Comparison of ENCODE assay signal across 9 mouse cellular contexts in the genomic region with DNA sequence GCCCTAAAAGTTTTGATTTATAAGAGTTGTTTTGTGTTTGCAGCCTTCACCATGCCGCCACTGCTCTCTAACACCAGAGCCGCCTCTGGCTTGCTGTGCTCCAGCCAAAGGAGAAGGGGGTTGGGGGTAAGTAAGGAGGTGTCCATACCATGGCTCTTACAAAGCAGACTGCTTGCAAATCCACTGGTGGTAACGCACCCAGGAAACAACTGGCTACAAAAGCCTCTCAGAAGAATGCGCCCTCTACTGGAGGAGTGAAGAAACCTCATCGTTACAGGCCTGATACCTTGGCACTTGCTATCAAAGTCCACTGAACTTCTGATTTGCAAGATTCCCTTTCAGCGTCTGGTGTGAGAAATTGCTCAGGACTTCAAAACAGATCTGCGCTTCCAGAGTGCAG. TPM values are rescaled to one million over a fixed set of nuclear protein-coding genes. Genes with fewer than 3 reads are reported as not detected.
DNase-seq lines count a peak whose midpoint lies in the region; ATAC-seq lines count a peak whose summit lies in the region.
"Had no signal": no experiment of that assay in that cellular context is flagged by ENCODE, and none has a peak within 500 bp of the region (broad histone marks: within the 10 kb centered on the region; RNA-seq: fewer than 3 reads in every experiment).

No protein-coding gene starts in this region.

- no peaks in the 10 kb centered on the region for H3K9me3 ChIP-seq in limb, embryonic 11.5 days (ENCODE audit: control insufficient read depth, low read length)
- no peaks in the 10 kb centered on the region for H3K9me3 ChIP-seq in limb, embryonic 10.5 days (replicated peaks)
- no peaks in the 10 kb centered on the region for H3K9me3 ChIP-seq in embryonic facial prominence, embryonic 10.5 days
- H3K9me3 ChIP-seq: neural tube, embryonic 13.5 days had no signal

- no peak overlapping the region for H3K4me2 ChIP-seq in limb, embryonic 11.5 days (ENCODE audit: low read depth, severe bottlenecking)
- H3K4me2 ChIP-seq: neural tube, embryonic 13.5 days had no signal

- no peak overlapping the region for H3K4me3 ChIP-seq in limb, embryonic 11.5 days (ENCODE audit: low read depth, low read length)
- no peak overlapping the region for H3K4me3 ChIP-seq in limb, embryonic 10.5 days
- no peak overlapping the region for H3K4me3 ChIP-seq in embryonic facial prominence, embryonic 10.5 days
- H3K4me3 ChIP-seq: neural tube, embryonic 13.5 days had no signal

- no peak overlapping the region for H3K9ac ChIP-seq in limb, embryonic 11.5 days (ENCODE audit: low read length)
- H3K9ac ChIP-seq: neural tube, embryonic 13.5 days had no signal

- H3K27me3 ChIP-seq in limb, embryonic 11.5 days (ENCODE audit: control insufficient read depth, insufficient read depth, low read length) = no peaks in the 10 kb centered on the region
- no peaks in the 10 kb centered on the region for H3K27me3 ChIP-seq in limb, embryonic 10.5 days (ENCODE audit: low read depth, poor library complexity, severe bottlenecking)
- no peaks in the 10 kb centered on the region for H3K27me3 ChIP-seq in embryonic facial prominence, embryonic 10.5 days (replicated peaks; ENCODE audit: low read depth, poor library complexity, severe bottlenecking)

- no peak for ATAC-seq in limb, embryonic 11.5 days (ENCODE audit: insufficient number of reproducible peaks, low FRiP score, low TSS enrichment, low read depth)
- ATAC-seq in cerebellum, adult (ENCODE audit: insufficient number of reproducible peaks, low FRiP score, low TSS enrichment) = no peak
- ATAC-seq in frontal cortex, adult (ENCODE audit: low TSS enrichment) = no peak

- 18% methylated on average over 7 of the region's 7 CpGs for WGBS in limb, embryonic 11.5 days
- 16% methylated on average over 7 of the region's 7 CpGs for WGBS in limb, embryonic 10.5 days
- 15% methylated on average over 7 of the region's 7 CpGs for WGBS in embryonic facial prominence, embryonic 10.5 days

- H3K4me1 ChIP-seq in limb, embryonic 11.5 days (ENCODE audit: control insufficient read depth, insufficient read depth, low read length) = no peaks in the 10 kb centered on the region
- peaks cover 6% of the 10 kb centered on the region; the same call in 1 of the 2 replicates for H3K4me1 ChIP-seq in limb, embryonic 10.5 days
- peaks cover 6% of the 10 kb centered on the region for H3K4me1 ChIP-seq in embryonic facial prominence, embryonic 10.5 days

- H3K27ac ChIP-seq in limb, embryonic 11.5 days (replicated peaks; ENCODE audit: low read depth, low read length) = no peak overlapping the region
- no peak overlapping the region for H3K27ac ChIP-seq in limb, embryonic 10.5 days
- H3K27ac ChIP-seq in embryonic facial prominence, embryonic 10.5 days (replicated peaks) = no peak overlapping the region
- H3K27ac ChIP-seq: neural tube, embryonic 13.5 days had no signal

- H3K36me3 ChIP-seq in limb, embryonic 11.5 days (ENCODE audit: control insufficient read depth, insufficient read depth, low read length) = no peaks in the 10 kb centered on the region
- H3K36me3 ChIP-seq in limb, embryonic 10.5 days = no peaks in the 10 kb centered on the region
- H3K36me3 ChIP-seq in embryonic facial prominence, embryonic 10.5 days (replicated peaks) = no peaks in the 10 kb centered on the region
- H3K36me3 ChIP-seq: neural tube, embryonic 13.5 days had no signal

- DNase-seq in limb, embryonic 11.5 days (ENCODE audit: low spot score) = peak; percentile 25
- DNase-seq in limb, embryonic 10.5 days (ENCODE audit: low spot score) = no peak
- DNase-seq in NIH3T3 (ENCODE audit: low read depth) = peak; percentile 10
- DNase-seq in embryonic facial prominence, embryonic 10.5 days (ENCODE audit: low spot score) = peak; percentile 14
- DNase-seq in natural killer cell, adult 2 months (ENCODE audit: low spot score in 2 of 2) = peak; percentile 18 to 29
- no peak for DNase-seq in right cerebral cortex, postnatal 10 days (ENCODE audit: low spot score in 2 of 2)

RNA-seq across cellular contexts. Expression of gene Rtf1, which starts 5.9 kb away (rescaled TPM):
- 46.1 and 48.0 TPM in 2 replicates for polyA plus RNA-seq in limb, embryonic 11.5 days (2014; fragmentation: Nextera tagmentation; extraction: Ambion mirVana)
- polyA plus RNA-seq in limb, embryonic 10.5 days (2016; fragmentation: Nextera tagmentation; extraction: Ambion mirVana) = 55.9 and 65.4 TPM in 2 replicates
- 61.1 and 63.7 TPM in 2 replicates for polyA plus RNA-seq in embryonic facial prominence, embryonic 10.5 days (2016; fragmentation: Nextera tagmentation; extraction: Ambion mirVana)

RNA-seq across cellular contexts. Expression of gene Ndufaf1, which starts 6.4 kb away (rescaled TPM):
- polyA plus RNA-seq in limb, embryonic 11.5 days (2014; fragmentation: Nextera tagmentation; extraction: Ambion mirVana) = 43.4 and 51.7 TPM in 2 replicates
- polyA plus RNA-seq in limb, embryonic 10.5 days (2016; fragmentation: Nextera tagmentation; extraction: Ambion mirVana) = 53.1 and 56.5 TPM in 2 replicates
- 49.7 and 49.8 TPM in 2 replicates for polyA plus RNA-seq in embryonic facial prominence, embryonic 10.5 days (2016; fragmentation: Nextera tagmentation; extraction: Ambion mirVana)

RNA-seq across cellular contexts. Expression of gene Oip5, which starts 50.7 kb away (rescaled TPM):
- 33.0 and 35.6 TPM in 2 replicates for polyA plus RNA-seq in limb, embryonic 11.5 days (2014; fragmentation: Nextera tagmentation; extraction: Ambion mirVana)
- 35.4 and 38.7 TPM in 2 replicates for polyA plus RNA-seq in limb, embryonic 10.5 days (2016; fragmentation: Nextera tagmentation; extraction: Ambion mirVana)
- 40.9 and 42.5 TPM in 2 replicates for polyA plus RNA-seq in embryonic facial prominence, embryonic 10.5 days (2016; fragmentation: Nextera tagmentation; extraction: Ambion mirVana)

RNA-seq across cellular contexts. Expression of gene Nusap1, which starts 50.9 kb away (rescaled TPM):
- 90.4 and 94.3 TPM in 2 replicates for polyA plus RNA-seq in limb, embryonic 11.5 days (2014; fragmentation: Nextera tagmentation; extraction: Ambion mirVana)
- 57.9 and 67.9 TPM in 2 replicates for polyA plus RNA-seq in limb, embryonic 10.5 days (2016; fragmentation: Nextera tagmentation; extraction: Ambion mirVana)
- polyA plus RNA-seq in embryonic facial prominence, embryonic 10.5 days (2016; fragmentation: Nextera tagmentation; extraction: Ambion mirVana) = 74.6 and 76.1 TPM in 2 replicates

Comparison
In these comparisons a context has a peak if more than half of its experiments do, and no peak if none do; other contexts are left out.
1. DNase-seq: peak in limb, embryonic 11.5 days (single experiment), NIH3T3 (single experiment), embryonic facial prominence, embryonic 10.5 days (single experiment) and natural killer cell, adult 2 months (2 of 2); none in limb, embryonic 10.5 days (single experiment) and right cerebral cortex, postnatal 10 days (0 of 2).